Mouse (Mus musculus): Measurements from ENCODE around the gene Sf3a1. TPM values are rescaled to one million over a fixed set of nuclear protein-coding genes. Genes with fewer than 3 reads are reported as not detected.
A peak's percentile ranks its signal among the peaks of the same experiment; 100 is the strongest.

Gene Sf3a1
- polyA plus RNA-seq, 2 experiments from 2014 or later: 57.5 to 68.2 TPM

- no peak for ATAC-seq
Measured at GRCm38 (mm10) chr11:4187318-4187700, 27.2 kb downstream of the Sf3a1 start.

- ATAC-seq: no peak
Measured at GRCm38 (mm10) chr11:4189182-4189581, 29.0 kb downstream of the Sf3a1 start.

- no peak for ATAC-seq
Measured at GRCm38 (mm10) chr11:4190677-4191076, 30.5 kb downstream of the Sf3a1 start.

GRCm38 (mm10) chr11:4192757-4193156 lies 32.6 kb downstream of the Sf3a1 start:
- no peak for ATAC-seq

- no peak for ATAC-seq
Measured at GRCm38 (mm10) chr11:4193420-4193819, 33.3 kb downstream of the Sf3a1 start.

- peak; percentile 86 for ATAC-seq
Measured at GRCm38 (mm10) chr11:4195597-4196031, 35.5 kb downstream of the Sf3a1 start.

- no peak for ATAC-seq
Measured at GRCm38 (mm10) chr11:4196636-4197035, 36.5 kb downstream of the Sf3a1 start.

- no peak for ATAC-seq
Measured at GRCm38 (mm10) chr11:4197691-4198090, 37.5 kb downstream of the Sf3a1 start.

GRCm38 (mm10) chr11:4201981-4202700 lies 42.0 kb downstream of the Sf3a1 start:
- no peak for ATAC-seq

- ATAC-seq: peak; percentile 69
Measured at GRCm38 (mm10) chr11:4202995-4203704, 43.0 kb downstream of the Sf3a1 start.

- ATAC-seq: peak; percentile 56
Measured at GRCm38 (mm10) chr11:4203705-4204074, 43.5 kb downstream of the Sf3a1 start.

- ATAC-seq: no peak
Measured at GRCm38 (mm10) chr11:4205097-4205655, 45.0 kb downstream of the Sf3a1 start.

- peak; percentile 10 for ATAC-seq
Measured at GRCm38 (mm10) chr11:4205951-4206350, 45.8 kb downstream of the Sf3a1 start.

- ATAC-seq: peak; percentile 63
Measured at GRCm38 (mm10) chr11:4206563-4206962, 46.4 kb downstream of the Sf3a1 start.

GRCm38 (mm10) chr11:4207655-4208054 lies 47.5 kb downstream of the Sf3a1 start:
- no peak for ATAC-seq

GRCm38 (mm10) chr11:4209556-4209955 lies 49.4 kb downstream of the Sf3a1 start:
- ATAC-seq: no peak

GRCm38 (mm10) chr11:4210786-4211185 lies 50.6 kb downstream of the Sf3a1 start:
- ATAC-seq: no peak

- no peak for ATAC-seq
Measured at GRCm38 (mm10) chr11:4213107-4213506, 53.0 kb downstream of the Sf3a1 start.

GRCm38 (mm10) chr11:4214572-4214971 lies 54.4 kb downstream of the Sf3a1 start:
- ATAC-seq: no peak

GRCm38 (mm10) chr11:4215061-4215460 lies 54.9 kb downstream of the Sf3a1 start:
- no peak for ATAC-seq

GRCm38 (mm10) chr11:4216248-4217000 lies 56.3 kb downstream of the Sf3a1 start:
- ATAC-seq: no peak

- peak; percentile 92 for ATAC-seq
Measured at GRCm38 (mm10) chr11:4217914-4218629, 57.9 kb downstream of the Sf3a1 start, which contains the start of gene Castor1. TSS of gene Castor1 (plus strand) at chr11:4218225.
